Mouse (Mus musculus) C2C12 (cell line): Measurements from ENCODE around the gene Ube2d2b.

Experiments
- CTCF ChIP-seq: IDR thresholded peaks from one replicate; pipeline ENCODE4 v1.5.1; 2011; ENCODE audit not compliant: control insufficient read depth, insufficient read depth, insufficient read length
- FOSL1 ChIP-seq: IDR thresholded peaks from one replicate; pipeline ENCODE4 v1.8.0; 2011; ENCODE audit warnings: mild to moderate bottlenecking, low read length; ENCODE audit not compliant: poor library complexity, insufficient read depth, severe bottlenecking
- MAX ChIP-seq: IDR thresholded peaks from one replicate; pipeline ENCODE4 v1.6.1; 2011; ENCODE audit warnings: mild to moderate bottlenecking, control low read depth
- MYOG ChIP-seq: IDR thresholded peaks from one replicate; pipeline ENCODE4 v1.6.1; 2011; ENCODE audit not compliant: control insufficient read depth, insufficient read length; ENCODE audit errors: extremely low read depth
- USF1 ChIP-seq: IDR thresholded peaks from one replicate; pipeline ENCODE4 v1.6.1; 2011; ENCODE audit warnings: low read depth, mild to moderate bottlenecking, control low read depth, moderate library complexity

DNA sequence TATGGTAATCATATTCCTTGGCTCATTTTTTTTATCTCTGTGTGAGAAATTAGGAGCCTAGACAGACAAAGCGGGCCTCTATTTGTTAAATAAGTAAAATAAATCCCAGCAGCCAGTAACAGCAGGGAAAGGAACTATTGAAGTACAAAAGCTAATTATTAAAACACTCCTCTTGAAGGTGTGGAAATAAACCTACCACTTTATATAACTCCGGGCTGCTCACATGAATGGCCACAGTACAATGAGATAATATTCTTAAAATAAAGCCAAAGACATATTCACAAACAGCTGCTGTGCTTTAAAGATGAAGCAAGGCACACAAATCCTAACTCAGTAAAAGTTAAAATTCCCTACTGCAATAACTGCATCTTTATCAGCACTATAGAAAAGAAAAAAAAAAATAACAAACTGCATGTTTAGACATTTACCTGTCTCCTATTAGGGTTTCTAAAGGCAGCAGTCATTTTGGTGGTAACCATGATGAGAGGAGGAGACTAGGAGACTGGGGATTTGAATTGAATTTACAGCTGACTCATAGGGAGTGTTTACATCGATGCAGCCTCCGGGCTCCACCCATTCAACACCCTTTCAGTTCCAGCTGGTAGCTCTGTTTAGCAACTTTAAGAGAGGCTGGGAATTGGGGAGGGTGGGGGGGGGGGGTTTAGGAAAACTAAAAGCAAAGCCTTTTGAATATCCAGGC is 44.8 kb downstream of the Ube2d2b start, which contains the start of gene Evi5:
- TF ChIP-seq CTCF (no peak), MAX (no peak), FOSL1 (no peak), USF1 (no peak), MYOG (no peak)
